Mouse (Mus musculus) intestine, embryonic 16.5 days (tissue): ENCODE data around the gene Pus7. TPM values are rescaled to one million over a fixed set of nuclear protein-coding genes. Genes with fewer than 3 reads are reported as not detected.

ENCODE experiments used
- ATAC-seq: fragments of 200-750 bp; cut with Nextera tagmentation; 2 replicates; pipeline ENCODE4 v1.8.0; 2017; ENCODE audit warnings: moderate TSS enrichment, moderate library complexity
- H3K27ac ChIP-seq: fragments of 300-500 bp; sonication (generic); 2 replicates; pipeline ENCODE4 v1.5.1; 2014; ENCODE audit warnings: mild to moderate bottlenecking, low read length
- H3K27me3 ChIP-seq: fragments of 300-500 bp; sonication (generic); replicated peaks from 2 replicates; pipeline ENCODE4 v1.6.1; 2014; ENCODE audit warnings: low read length, control low read depth, mixed read lengths; ENCODE audit not compliant: control insufficient read depth, insufficient read depth
- H3K36me3 ChIP-seq: fragments of 300-500 bp; sonication (generic); 2 replicates; pipeline ENCODE4 v1.6.1; 2014; ENCODE audit warnings: low read length, control low read depth; ENCODE audit not compliant: control insufficient read depth, insufficient read depth
- H3K4me1 ChIP-seq: fragments of 300-500 bp; sonication (generic); 2 replicates; pipeline ENCODE4 v1.6.1; 2014; ENCODE audit warnings: low read length, control low read depth, mixed read lengths; ENCODE audit not compliant: control insufficient read depth, insufficient read depth
- H3K4me2 ChIP-seq: fragments of 300-500 bp; sonication (generic); 2 replicates; pipeline ENCODE4 v1.6.1; 2014; ENCODE audit warnings: low read depth, low read length, control low read depth
- H3K4me3 ChIP-seq: fragments of 300-500 bp; sonication (generic); 2 replicates; pipeline ENCODE4 v1.5.1; 2014; ENCODE audit warnings: mild to moderate bottlenecking, low read length
- H3K9ac ChIP-seq: fragments of 300-500 bp; sonication (generic); 2 replicates; pipeline ENCODE4 v1.6.1; 2014; ENCODE audit warnings: low read depth, low read length
- H3K9me3 ChIP-seq: fragments of 300-500 bp; sonication (generic); 2 replicates; pipeline ENCODE4 v1.6.1; 2016; ENCODE audit warnings: low read length, control low read depth; ENCODE audit not compliant: control insufficient read depth
- WGBS: fragments of 180-500 bp; shearing (Covaris S2); extraction: QIAGEN DNeasy Blood & Tissue Kit; methylation state at CpG from one replicate; pipeline ENCODE4 v1.1.7; 2014; 5-methylcytosine and 5-hydroxymethylcytosine counted together
- polyA plus RNA-seq: library from polyadenylated mRNA; unstranded; fragments of >200 nt; fragmentation: Nextera tagmentation; extraction: Ambion mirVana; gene quantifications from 2 replicates; pipeline ENCODE4 v1.2.1, GENCODE M21; 2015

Pus7 gene
- polyA plus RNA-seq, 1 experiment from 2014 or later, result 29.6 TPM

DNA sequence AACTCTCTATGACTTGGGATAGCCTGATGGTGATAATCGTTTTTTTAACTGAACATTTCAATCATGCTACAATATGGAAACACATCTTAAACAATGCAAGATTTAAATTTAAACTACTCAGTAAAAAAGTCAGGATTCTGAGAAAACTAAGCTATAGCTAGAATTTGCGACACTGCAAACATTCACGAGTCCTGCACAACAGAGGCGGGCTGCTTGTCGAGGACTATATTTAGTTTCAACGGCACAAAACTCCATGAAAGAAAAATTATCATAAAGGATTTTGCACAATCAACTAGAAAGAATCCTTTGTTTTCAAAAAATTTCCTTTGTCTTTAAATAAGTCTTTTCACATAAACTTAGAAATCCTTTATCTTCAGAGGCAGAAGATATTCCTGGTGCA lies 21.0 kb downstream of the Pus7 start:
- H3K36me3 ChIP-seq, result peaks cover 3% of the 10 kb centered on the region; the same call in 1 of the 2 replicates
- no peaks in the 10 kb centered on the region for H3K4me1 ChIP-seq
- H3K27ac ChIP-seq, result no peak overlapping the region
- H3K4me2 ChIP-seq, result no peak overlapping the region
- no peaks in the 10 kb centered on the region for H3K27me3 ChIP-seq
- no peaks in the 10 kb centered on the region for H3K9me3 ChIP-seq
- 89% methylated on average over 6 of the region's 6 CpGs for WGBS
- H3K4me3 ChIP-seq, result no peak overlapping the region
- no peak overlapping the region for H3K9ac ChIP-seq
- ATAC-seq, result no peak

DNA sequence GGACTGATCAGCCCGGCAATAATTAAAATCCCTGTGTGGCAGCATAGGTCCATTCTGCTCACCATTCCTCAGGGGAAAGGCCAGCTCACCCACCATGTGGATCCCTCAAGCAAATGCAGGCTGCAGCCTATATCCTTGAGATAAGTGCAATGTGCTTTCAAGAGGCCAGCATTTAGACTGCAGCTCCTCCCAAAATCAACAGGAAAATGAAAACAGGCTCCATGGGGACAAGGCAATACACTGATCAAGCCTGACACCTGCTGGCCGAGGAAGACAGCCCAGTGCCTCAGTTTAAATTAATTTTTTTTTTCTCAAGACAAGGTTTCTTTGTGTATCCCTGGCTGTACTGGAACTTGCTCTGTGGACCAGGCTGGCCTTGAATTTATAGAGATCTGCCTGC lies 24.9 kb downstream of the Pus7 start:
- 49% methylated on average over 2 of the region's 2 CpGs for WGBS
- H3K27ac ChIP-seq, result no peak overlapping the region
- H3K4me2 ChIP-seq, result no peak overlapping the region
- H3K36me3 ChIP-seq, result peaks cover 7% of the 10 kb centered on the region
- H3K9me3 ChIP-seq, result no peaks in the 10 kb centered on the region
- no peaks in the 10 kb centered on the region for H3K4me1 ChIP-seq
- ATAC-seq, result 0 out of 2 replicates have a peak, but pooled peaks have one; percentile 31
- no peaks in the 10 kb centered on the region for H3K27me3 ChIP-seq
- H3K9ac ChIP-seq, result no peak overlapping the region
- no peak overlapping the region for H3K4me3 ChIP-seq

DNA sequence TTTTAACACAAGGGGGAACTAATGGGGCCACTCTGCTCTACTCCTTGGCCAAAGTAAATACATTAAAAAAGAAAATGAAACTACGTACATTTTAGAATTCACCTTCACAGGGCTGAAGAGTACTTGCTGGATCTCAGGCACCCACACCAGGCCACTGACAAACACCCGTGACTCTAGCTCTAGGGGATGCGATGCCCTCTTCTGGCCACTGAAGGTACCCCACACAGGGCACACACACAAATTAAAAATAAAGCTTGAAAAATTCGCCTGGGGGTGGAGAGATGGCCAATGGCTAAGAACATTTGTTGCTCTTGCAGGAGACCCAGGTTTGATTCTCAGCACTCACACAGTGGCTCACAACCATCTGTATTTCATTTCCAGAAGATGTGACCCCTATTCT lies 27.1 kb downstream of the Pus7 start:
- peaks cover 7% of the 10 kb centered on the region; the same call in 1 of the 2 replicates for H3K36me3 ChIP-seq
- no peak for ATAC-seq
- no peak overlapping the region for H3K4me3 ChIP-seq
- H3K4me2 ChIP-seq, result no peak overlapping the region
- H3K27ac ChIP-seq, result no peak overlapping the region
- no peak overlapping the region for H3K9ac ChIP-seq
- no peaks in the 10 kb centered on the region for H3K9me3 ChIP-seq
- H3K4me1 ChIP-seq, result no peaks in the 10 kb centered on the region
- no peaks in the 10 kb centered on the region for H3K27me3 ChIP-seq
- WGBS, result 94% methylated on average over 4 of the region's 4 CpGs

DNA sequence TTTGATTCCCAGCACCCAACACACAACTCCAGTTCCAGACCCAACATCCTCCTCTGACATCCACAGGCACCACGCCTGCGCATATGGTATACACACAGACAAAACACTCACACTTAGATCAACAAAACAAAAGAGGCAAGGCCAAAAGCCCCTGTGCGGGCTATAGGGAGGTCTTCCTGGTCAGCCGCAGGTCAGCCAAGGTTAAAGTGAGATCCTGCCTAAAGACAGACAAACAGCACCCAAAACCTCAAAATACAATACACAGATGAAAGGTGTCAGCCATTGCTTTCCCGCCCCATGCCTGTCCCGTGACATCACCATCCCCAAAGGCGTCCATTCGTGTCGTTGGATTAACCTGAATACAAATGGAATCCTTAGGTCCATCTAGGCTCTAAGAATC lies 27.9 kb downstream of the Pus7 start:
- no peaks in the 10 kb centered on the region for H3K27me3 ChIP-seq
- H3K4me2 ChIP-seq, result no peak overlapping the region
- H3K36me3 ChIP-seq, result peaks cover 7% of the 10 kb centered on the region; the same call in 1 of the 2 replicates
- WGBS, result 97% methylated on average over 9 of the region's 9 CpGs
- no peak overlapping the region for H3K27ac ChIP-seq
- no peaks in the 10 kb centered on the region for H3K9me3 ChIP-seq
- H3K4me1 ChIP-seq, result no peaks in the 10 kb centered on the region
- no peak overlapping the region for H3K9ac ChIP-seq
- no peak overlapping the region for H3K4me3 ChIP-seq
- ATAC-seq, result no peak

DNA sequence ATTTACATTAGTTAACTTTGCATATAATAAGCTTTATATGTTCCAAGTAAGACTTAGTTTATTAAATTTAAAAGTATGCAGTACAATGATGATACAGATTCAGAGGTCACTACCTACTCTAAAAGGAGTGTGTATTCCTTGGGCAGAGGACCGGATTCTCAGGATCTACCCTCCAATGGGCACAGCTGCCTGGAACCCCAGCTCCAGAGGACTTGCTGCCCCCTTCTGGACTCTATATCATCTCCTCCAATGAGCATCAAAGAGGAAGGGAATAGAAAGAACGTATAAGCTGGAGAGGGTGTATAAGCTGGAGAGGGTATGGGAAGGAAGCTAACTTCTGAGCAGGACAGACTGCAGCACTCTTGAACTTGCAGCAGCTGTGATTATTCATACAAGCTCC lies 33.6 kb downstream of the Pus7 start:
- no peak for ATAC-seq
- Histone ChIP-seq H3K9ac (no peak overlapping the region), H3K4me2 (no peak overlapping the region), H3K9me3 (no peaks in the 10 kb centered on the region), H3K36me3 (peaks cover 6% of the 10 kb centered on the region; the same call in 1 of the 2 replicates), H3K4me1 (no peaks in the 10 kb centered on the region), H3K27me3 (no peaks in the 10 kb centered on the region), H3K4me3 (no peak overlapping the region), H3K27ac (no peak overlapping the region)
- 67% methylated on average over 2 of the region's 2 CpGs for WGBS

DNA sequence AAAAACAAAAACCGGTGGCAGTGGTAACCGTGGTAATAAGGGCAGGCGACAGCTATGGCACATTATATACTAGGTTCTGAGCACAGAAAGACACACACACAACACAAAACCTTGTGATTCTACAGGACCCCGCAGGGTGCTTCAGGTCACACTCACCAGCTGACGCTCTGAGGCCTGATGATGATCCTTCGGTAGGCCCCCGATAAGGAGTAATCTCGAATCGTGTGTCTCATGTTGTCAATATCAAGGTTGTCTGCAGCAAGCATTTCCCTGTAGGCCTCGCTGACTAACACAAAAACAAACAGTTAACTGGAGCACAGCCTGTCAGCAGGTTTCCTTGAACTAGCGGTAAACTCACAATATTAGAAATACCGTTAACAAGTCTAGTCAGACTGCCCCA lies 40.2 kb downstream of the Pus7 start:
- H3K36me3 ChIP-seq, result peaks cover 10% of the 10 kb centered on the region; the same call in 1 of the 2 replicates

DNA sequence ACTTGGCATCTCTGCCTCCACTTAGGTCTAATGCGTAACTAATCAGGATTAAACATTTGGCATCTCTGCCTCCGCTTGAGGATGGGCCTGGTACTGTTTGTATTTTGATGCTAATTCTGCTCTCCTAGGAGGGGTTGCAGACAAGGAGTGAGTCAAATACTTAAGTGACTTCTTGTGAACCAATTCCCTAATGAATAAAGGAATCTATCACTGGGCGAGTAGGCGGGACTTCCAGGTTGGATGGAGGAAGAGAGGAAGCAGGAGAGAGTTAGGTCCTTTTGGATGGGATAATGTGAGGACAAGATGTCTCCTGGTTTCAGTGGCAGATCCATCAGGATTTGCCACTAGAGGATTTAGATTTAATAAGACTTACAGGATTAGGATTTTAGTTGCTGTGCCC lies 46.4 kb downstream of the Pus7 start:
- ATAC-seq, result no peak
- H3K27ac ChIP-seq, result no peak overlapping the region
- 91% methylated on average over 4 of the region's 4 CpGs for WGBS
- no peaks in the 10 kb centered on the region for H3K36me3 ChIP-seq
- no peak overlapping the region for H3K4me3 ChIP-seq
- no peak overlapping the region for H3K4me2 ChIP-seq
- no peaks in the 10 kb centered on the region for H3K9me3 ChIP-seq
- no peaks in the 10 kb centered on the region for H3K27me3 ChIP-seq
- H3K9ac ChIP-seq, result no peak overlapping the region
- H3K4me1 ChIP-seq, result no peaks in the 10 kb centered on the region

More for the DNA sequence above, 40.2 kb downstream of the Pus7 start:
- Histone ChIP-seq H3K4me1 (no peaks in the 10 kb centered on the region), H3K27ac (no peak overlapping the region), H3K4me3 (no peak overlapping the region), H3K9me3 (no peaks in the 10 kb centered on the region), H3K4me2 (no peak overlapping the region), H3K27me3 (no peaks in the 10 kb centered on the region), H3K9ac (no peak overlapping the region)
- no peak for ATAC-seq
- 95% methylated on average over 12 of the region's 12 CpGs for WGBS

DNA sequence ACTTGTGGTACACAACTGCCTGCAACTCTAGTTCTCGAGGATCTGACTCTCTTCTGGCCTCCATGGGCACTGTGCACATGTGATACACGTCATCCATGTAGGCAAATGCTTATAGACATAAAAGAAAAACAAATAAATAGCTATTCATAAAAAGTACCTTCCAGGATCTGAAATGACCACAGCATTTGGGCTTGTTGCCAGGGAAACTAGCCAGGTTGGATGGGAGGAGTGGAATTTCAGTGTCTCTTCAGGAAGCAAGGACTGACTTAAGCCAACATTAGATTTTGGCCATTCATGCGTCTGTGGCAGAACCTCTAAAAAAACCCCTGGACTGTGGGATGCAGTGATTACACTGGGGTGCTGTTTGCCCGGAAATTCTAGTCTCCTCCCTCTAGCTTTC lies 47.1 kb downstream of the Pus7 start:
- Histone ChIP-seq H3K9me3 (no peaks in the 10 kb centered on the region), H3K27ac (no peak overlapping the region), H3K4me3 (no peak overlapping the region), H3K36me3 (no peaks in the 10 kb centered on the region), H3K4me1 (no peaks in the 10 kb centered on the region), H3K27me3 (no peaks in the 10 kb centered on the region), H3K4me2 (no peak overlapping the region), H3K9ac (no peak overlapping the region)
- WGBS, result 68% methylated on average over 4 of the region's 4 CpGs
- ATAC-seq, result no peak

DNA sequence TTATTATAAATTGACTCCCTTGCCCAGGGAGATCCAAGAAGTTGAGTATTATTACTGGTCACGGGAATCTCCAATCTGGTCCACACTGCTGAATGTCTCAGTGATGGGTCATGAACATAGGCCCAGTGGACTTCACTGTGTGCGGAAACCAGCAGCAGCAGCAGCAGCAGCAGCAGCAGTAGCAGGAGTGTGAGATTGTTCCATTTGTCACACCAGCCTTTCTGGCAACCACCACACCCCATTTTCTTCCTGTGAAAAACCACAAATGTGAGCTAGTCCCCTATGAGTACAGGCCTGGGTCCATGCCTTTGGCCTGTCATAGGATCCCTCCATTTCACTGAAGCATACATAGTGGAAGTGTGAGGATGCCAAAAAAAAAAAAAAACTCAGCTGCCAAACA lies 61.6 kb downstream of the Pus7 start:
- H3K4me2 ChIP-seq, result no peak overlapping the region
- no peaks in the 10 kb centered on the region for H3K27me3 ChIP-seq
- ATAC-seq, result no peak
- WGBS, result 91% methylated on average over 2 of the region's 2 CpGs
- no peak overlapping the region for H3K9ac ChIP-seq
- no peak overlapping the region for H3K27ac ChIP-seq
- no peaks in the 10 kb centered on the region for H3K4me1 ChIP-seq
- H3K36me3 ChIP-seq, result no peaks in the 10 kb centered on the region
- no peak overlapping the region for H3K4me3 ChIP-seq
- no peaks in the 10 kb centered on the region for H3K9me3 ChIP-seq

DNA sequence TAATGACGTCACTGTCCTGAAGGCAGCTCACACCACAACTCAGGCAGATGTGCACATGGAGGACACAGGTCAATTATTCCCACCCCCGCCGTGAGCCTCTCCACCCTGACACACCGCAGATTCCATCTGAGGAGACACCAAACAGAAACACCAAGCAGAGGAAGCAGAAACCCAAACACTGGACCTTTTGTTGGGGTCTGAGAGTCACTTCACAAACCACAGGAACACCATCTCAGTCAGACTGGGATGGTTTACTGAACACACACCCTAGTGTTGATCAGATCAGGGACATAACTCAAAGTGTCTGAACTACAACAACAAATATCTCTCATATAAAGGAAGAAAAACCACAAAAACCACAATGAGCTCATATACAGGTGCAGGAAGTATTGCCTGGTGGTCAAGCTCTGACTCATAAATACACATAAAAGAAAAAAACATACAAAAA lies 64.6 kb downstream of the Pus7 start:
- Histone ChIP-seq H3K27me3 (no peaks in the 10 kb centered on the region), H3K4me1 (no peaks in the 10 kb centered on the region), H3K4me2 (no peak overlapping the region), H3K36me3 (no peaks in the 10 kb centered on the region), H3K9ac (no peak overlapping the region), H3K9me3 (no peaks in the 10 kb centered on the region), H3K4me3 (no peak overlapping the region), H3K27ac (no peak overlapping the region)
- WGBS, result 81% methylated on average over 4 of the region's 4 CpGs
- ATAC-seq, result no peak
